Comparison of ENCODE assay signal across 8 mouse cellular contexts in the genomic region with DNA sequence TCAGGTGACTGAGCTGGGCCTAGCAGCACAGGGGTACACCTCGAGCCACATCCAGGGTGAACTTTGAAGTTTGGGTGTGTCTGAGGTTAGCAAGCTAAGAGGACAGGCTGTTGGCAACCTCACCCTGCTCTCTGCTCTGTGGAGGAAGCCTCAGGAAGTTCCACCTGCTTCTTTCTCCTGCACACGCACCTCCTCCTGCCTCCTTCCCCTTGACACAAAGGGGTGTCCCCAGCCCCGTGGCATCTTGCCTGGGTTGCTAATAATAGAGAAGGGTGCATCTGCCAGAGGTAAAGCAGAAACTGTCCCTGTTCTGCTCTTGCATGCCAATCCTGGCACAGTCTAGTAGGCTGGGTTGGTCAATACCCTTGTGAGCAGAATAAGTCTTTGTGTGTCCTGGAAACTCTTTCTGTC.
DNase-seq lines count a peak whose midpoint lies in the region; ATAC-seq and TF ChIP-seq lines count a peak whose summit lies in the region.
"Had no signal": no experiment of that assay in that cellular context is flagged by ENCODE, and none has a peak within 500 bp of the region (broad histone marks: within the 10 kb centered on the region; RNA-seq: fewer than 3 reads in every experiment).

No protein-coding gene starts in this region.

- H3K27me3 ChIP-seq in testis, adult 2 months (ENCODE audit: control insufficient read depth, insufficient read depth, low read length), result no peaks in the 10 kb centered on the region
- H3K27me3 ChIP-seq in lung, embryonic 15.5 days, result no peaks in the 10 kb centered on the region
- H3K27me3 ChIP-seq: limb, embryonic 12.5 days had no signal

- no peak overlapping the region for H3K9ac ChIP-seq in lung, embryonic 15.5 days
- H3K9ac ChIP-seq: limb, embryonic 12.5 days had no signal

- no peak for ATAC-seq in lung, embryonic 15.5 days (ENCODE audit: borderline replicate concordance, extremely low read depth, low FRiP score, low TSS enrichment)
- no peak for ATAC-seq in erythroid progenitor cell, adult 5-6 weeks (replicated peaks; ENCODE audit: low FRiP score, poor library complexity, severe bottlenecking)

- DNase-seq in testis, postnatal 10 days (ENCODE audit: low spot score), result no peak
- peak; percentile 86 for DNase-seq in gastrocnemius, adult 2 months
- peak; percentile 78 for DNase-seq in thymus, postnatal 0 days (ENCODE audit: low spot score)
- DNase-seq in left cerebral cortex, postnatal 10 days (ENCODE audit: extremely low spot score in 1 of 2, low spot score in 2 of 2), result no peak

- H3K9me3 ChIP-seq in lung, embryonic 15.5 days, result no peaks in the 10 kb centered on the region
- H3K9me3 ChIP-seq: limb, embryonic 12.5 days had no signal

- peak overlapping the region; percentile 52 for H3K27ac ChIP-seq in testis, adult 2 months (ENCODE audit: control insufficient read depth, insufficient read depth, low read depth, low read length)
- peak overlapping the region; percentile 96 for H3K27ac ChIP-seq in gastrocnemius, adult 2 months
- peak overlapping the region; percentile 81 for H3K27ac ChIP-seq in lung, embryonic 15.5 days
- H3K27ac ChIP-seq: limb, embryonic 12.5 days had no signal

- 48% methylated on average over 3 of the region's 3 CpGs for WGBS in lung, embryonic 15.5 days

- peaks cover 29% of the 10 kb centered on the region for H3K4me1 ChIP-seq in testis, adult 2 months (ENCODE audit: control insufficient read depth, insufficient read depth, low read length)
- H3K4me1 ChIP-seq in lung, embryonic 15.5 days, result peaks cover 58% of the 10 kb centered on the region

- intact Hi-C loops in gastrocnemius, adult 2 months (cut with DNase I), result no loop called here
- intact Hi-C loops in left cerebral cortex, postnatal 10 days (cut with DNase I), result no loop called here

- H3K4me2 ChIP-seq in lung, embryonic 15.5 days, result no peak overlapping the region
- H3K4me2 ChIP-seq: limb, embryonic 12.5 days had no signal

- no peaks in the 10 kb centered on the region for H3K36me3 ChIP-seq in testis, adult 2 months (ENCODE audit: control insufficient read depth, insufficient read depth, low read length)
- no peaks in the 10 kb centered on the region for H3K36me3 ChIP-seq in lung, embryonic 15.5 days

- no peak overlapping the region for H3K4me3 ChIP-seq in testis, adult 2 months (ENCODE audit: control insufficient read depth, low read depth, low read length)
- no peak overlapping the region; the same call in 1 of the 2 replicates for H3K4me3 ChIP-seq in gastrocnemius, adult 2 months
- H3K4me3 ChIP-seq in lung, embryonic 15.5 days, result no peak overlapping the region
- H3K4me3 ChIP-seq: limb, embryonic 12.5 days had no signal

- no peak for TF ChIP-seq POLR2A in testis, adult 2 months (IDR thresholded peaks at IDR 0.05; ENCODE audit: control insufficient read depth, low read depth, low read length)

- no peak for TF ChIP-seq CTCF in testis, adult 2 months (IDR thresholded peaks at IDR 0.05; ENCODE audit: control insufficient read depth, insufficient read depth, insufficient replicate concordance, low read depth, low read length)
- no peak for TF ChIP-seq CTCF in gastrocnemius, adult 2 months (IDR thresholded peaks at IDR 0.05)

Comparison
In these comparisons a context has a peak if more than half of its experiments do, and no peak if none do; other contexts are left out.
1. DNase-seq: peak in gastrocnemius, adult 2 months (single experiment) and thymus, postnatal 0 days (single experiment); none in testis, postnatal 10 days (single experiment) and left cerebral cortex, postnatal 10 days (0 of 2).
2. Peak in every context shown above with its lines, with median percentiles within 50 percentile points of each other: H3K27ac ChIP-seq.